Mouse (Mus musculus) CD4-positive, CD25-positive, alpha-beta regulatory T cell, adult 4 months (primary cell): Measurements from ENCODE around the gene Cmtm2b. TPM values are rescaled to one million over a fixed set of nuclear protein-coding genes. Genes with fewer than 3 reads are reported as not detected.
A peak's percentile ranks its signal among the peaks of the same experiment; 100 is the strongest.
"Not testable (repeated sequence)": the region's sequence is repeated elsewhere in the genome, so short reads cannot be mapped to it uniquely, and the experiment has no call there.

Source experiments
- ATAC-seq: one replicate; pipeline ENCODE4 v1.8.0; 2017
- polyA plus RNA-seq, 2 experiments: library from polyadenylated mRNA; unstranded; fragments of 100-300 nt; shearing (Covaris generic); gene quantifications; one replicate each; pipeline ENCODE4 v1.2.1; 2017

The Cmtm2b gene
- not detected for polyA plus RNA-seq

DNA sequence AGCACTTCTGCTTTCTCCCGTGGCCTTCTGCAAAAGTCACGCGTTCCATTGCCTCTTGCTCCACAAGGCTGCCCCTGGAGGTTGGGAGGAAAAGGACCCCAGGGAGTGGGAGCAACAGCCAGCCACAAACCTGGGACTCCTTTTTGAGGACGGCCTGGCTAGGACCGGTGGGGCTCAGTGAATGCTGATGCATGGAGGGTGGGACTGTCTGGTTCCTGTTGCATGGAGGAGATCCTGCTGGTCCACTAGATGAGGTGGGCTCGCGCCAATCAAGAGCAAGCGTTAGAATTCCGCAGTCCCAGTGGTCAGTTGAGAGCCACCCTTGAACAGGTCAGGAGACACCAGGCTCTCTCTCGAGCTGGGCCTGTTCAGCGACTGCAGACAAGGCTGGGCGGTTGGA, at the start of gene Cmtm2b:
Gene Cmtm2b (plus strand): TSS at position 301 of the 400 bp plus-strand sequence.
- not testable (repeated sequence) for ATAC-seq

DNA sequence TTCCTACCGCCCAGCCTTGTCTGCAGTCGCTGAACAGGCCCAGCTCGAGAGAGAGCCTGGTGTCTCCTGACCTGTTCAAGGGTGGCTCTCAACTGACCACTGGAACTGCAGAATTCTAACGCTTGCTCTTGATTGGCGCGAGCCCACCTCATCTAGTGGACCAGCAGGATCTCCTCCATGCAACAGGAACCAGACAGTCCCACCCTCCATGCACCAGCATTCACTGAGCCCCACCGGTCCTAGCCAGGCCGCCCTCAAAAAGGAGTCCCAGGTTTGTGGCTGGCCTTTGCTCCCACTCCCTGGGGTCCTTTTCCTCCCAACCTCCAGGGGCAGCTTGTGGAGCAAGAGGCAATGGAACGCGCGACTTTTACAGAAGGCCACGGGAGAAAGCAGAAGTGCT, 28.9 kb upstream of the Cmtm2b start, which contains the start of gene Cmtm2a:
Gene Cmtm2a (minus strand): TSS at position 101 of the 400 bp plus-strand sequence.
- ATAC-seq = not testable (repeated sequence)

- ATAC-seq = no peak
Measured at GRCm38 (mm10) chr8:104294396-104294795, 27.6 kb upstream of the Cmtm2b start.

DNA sequence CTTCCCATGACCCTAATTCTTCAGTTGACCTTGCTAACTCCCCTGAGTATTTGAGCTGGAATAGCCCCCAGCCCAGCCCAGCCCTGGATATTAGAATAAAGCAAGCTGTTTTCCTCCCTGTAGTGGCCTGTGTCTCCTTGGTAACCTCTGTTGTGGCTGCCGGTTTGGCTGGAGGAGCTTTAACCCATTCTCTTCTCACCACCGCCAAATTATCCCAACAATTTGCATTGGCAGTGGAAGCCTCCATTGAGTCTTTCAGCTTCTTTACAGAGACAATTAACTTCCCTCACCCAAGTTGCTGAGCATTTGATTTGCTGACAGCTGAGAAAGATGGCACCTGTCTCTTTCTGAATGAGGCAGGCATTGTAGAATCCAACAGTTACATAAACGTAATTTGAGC, 20.5 kb upstream of the Cmtm2b start:
- ATAC-seq = not testable (repeated sequence)

- not testable (repeated sequence) for ATAC-seq
Measured at GRCm38 (mm10) chr8:104302536-104302935, 19.5 kb upstream of the Cmtm2b start.

DNA sequence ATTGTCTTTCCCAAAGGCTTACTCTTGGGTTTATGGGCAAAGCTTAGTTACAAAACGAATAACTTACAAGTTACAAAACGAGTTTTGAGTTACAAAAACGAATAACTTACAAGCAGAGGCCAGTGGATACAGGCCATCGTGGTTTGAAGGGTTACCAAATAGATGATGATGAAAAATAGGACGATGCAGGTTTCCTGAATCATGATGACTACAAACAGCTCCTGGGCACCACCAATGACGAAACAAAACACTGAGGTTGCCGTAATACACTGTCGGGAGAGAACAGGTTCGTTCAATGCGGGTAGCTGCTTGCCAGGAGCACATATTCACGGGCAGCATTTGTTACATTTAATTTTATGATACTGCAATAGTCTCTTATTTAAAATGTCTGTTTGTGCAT, 17.1 kb upstream of the Cmtm2b start:
- no peak for ATAC-seq

GRCm38 (mm10) chr8:104308341-104308740, 13.7 kb upstream of the Cmtm2b start:
- ATAC-seq = not testable (repeated sequence)

DNA sequence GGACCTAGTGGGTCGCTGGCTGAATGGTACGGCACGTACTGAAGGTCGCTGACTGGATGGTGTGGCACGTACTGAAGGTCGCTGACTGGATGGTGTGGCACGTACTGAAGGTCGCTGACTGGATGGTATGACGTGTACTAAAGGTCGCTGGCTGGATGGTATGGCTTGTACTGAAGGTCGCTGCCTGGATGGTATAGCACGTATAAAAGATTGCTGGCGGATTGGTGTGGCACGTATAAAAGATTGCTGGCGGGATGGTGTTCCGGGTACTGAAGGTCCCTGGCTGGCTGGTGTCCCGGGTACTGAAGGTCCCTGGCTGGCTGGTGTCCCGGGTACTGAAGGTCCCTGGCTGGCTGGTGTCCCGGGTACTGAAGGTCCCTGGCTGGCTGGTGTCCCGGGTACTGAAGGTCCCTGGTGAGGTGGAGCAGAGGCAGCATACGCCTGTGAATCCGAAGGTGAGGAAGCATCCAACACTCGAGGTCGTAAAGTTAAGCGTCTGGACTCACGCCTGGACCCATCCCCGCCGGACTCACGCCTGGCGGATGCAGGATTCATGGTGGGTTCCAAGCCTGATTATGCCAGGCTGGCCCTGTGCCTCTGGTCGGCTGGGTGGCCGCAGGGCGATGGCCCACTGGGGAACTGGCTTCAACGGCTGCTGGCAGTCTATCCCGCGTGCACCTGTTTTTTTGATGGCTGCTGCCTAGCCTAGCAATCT, 12.4 kb upstream of the Cmtm2b start, which contains the start of the genes Gm45711 and Cmtm1:
Gene Gm45711 (minus strand): TSS at position 641 of the 715 bp plus-strand sequence.
Gene Cmtm1 (minus strand): TSS at position 705 of the 715 bp plus-strand sequence.
- not testable (repeated sequence) for ATAC-seq

DNA sequence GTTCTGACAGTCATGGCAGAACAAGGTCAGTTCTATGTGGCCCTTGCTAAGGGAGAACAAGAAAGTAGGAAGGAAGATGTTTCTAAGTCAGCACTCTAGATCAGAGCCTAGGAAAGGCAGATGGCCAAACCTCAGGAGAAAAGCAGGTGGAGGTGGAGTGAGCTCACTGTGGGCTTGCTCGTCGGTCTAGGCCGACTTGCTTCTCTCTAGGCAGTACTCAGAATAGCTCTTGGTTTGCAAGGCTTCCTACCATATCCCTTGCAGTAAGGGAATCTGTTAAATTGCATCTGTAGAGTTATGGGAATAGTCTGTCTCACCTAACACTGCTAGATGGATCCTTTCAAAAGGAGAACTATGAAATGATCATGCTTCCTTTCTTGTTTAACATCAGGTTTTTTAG, 10.0 kb upstream of the Cmtm2b start:
- ATAC-seq = not testable (repeated sequence)

DNA sequence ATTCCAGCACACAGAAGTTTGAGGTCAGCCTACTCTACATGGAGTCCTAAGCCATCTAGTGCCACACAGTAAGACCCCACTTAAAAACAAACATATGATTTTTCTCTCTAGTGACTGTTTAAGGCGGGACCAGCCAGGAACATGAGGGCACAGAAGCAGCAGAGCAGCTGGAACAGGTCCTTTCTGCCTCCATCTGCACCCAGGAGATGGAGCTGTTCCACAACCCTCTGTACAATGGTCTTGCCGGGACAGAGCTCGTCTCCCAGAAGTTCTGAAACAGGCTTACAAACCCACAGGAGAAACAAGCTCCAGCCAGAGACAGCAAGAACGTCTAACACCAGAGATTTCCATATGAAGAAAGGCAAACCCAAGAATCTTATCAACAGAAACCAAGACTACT, 8.7 kb upstream of the Cmtm2b start:
- no peak for ATAC-seq

GRCm38 (mm10) chr8:104321267-104321666, 763 bp upstream of the Cmtm2b start, which contains the start of gene Gm11020:
Gm11020 (plus strand) TSS chr8:104321567.
- ATAC-seq = not testable (repeated sequence)

DNA sequence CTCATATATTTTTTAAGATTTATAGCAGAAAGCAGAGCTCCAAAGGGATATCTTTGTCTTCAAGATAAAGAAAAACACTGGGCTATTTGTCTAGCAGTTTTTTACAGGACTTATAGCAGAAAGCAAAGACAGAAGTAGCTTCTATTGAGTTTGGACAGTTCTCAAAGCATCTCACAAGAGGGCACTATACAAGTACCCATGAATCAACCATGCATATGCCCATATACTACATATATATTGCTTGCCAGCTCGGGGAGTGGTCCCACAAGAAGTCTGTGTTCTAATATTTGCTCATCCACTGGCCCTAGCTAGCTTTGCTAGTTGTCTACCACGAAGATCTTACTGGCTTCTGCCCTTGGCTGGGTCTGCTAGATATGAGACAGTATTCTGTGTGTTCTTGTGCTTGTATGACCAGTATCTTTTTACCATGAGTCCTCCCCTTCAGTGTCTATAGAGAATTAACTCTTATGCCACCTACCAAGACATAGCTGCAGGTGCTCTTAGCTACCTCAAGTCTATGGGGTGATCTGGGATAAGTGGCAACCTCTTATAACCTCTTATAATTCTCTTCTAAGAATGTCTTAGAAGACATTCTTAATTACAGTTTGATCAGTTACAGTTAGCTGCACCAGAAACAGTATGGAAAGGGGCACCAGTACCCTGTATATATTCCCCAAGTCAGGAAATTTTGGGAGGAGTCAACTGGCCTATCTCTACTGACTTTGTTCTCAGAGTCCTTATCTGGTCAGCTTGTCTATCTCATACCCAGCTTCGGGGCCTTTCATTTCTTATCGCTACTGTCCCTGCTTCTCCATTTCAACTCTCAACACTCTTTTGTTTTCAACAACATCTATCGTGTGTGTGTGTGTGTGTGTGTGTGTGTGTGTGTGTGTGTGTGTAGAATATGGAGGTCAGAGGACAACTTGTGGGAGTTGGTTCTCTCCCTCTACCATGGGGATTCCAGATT, 10.9 kb downstream of the Cmtm2b start:
- no peak for ATAC-seq

GRCm38 (mm10) chr8:104333786-104334185, 11.8 kb downstream of the Cmtm2b start:
- ATAC-seq = no peak

DNA sequence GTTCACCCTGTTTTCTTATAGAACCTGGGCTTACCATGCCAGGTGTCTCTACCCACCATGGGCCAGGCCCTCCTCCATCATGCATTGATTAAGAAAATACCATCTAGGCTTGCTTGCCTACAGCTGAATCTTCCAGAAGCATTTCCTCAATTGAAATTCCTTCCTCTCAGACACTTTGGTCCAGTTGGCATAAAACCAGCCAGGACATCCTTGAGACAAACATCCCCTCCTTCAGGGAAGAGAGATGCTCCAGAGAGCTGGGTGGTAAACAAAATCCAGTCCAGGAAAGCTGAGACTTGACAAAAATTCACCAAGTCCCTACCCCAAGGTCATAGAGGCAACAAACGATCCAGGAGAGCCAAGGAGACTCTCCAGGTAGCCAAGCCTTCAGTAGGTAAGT, 12.2 kb downstream of the Cmtm2b start:
- no peak for ATAC-seq

- ATAC-seq = no peak
Measured at GRCm38 (mm10) chr8:104336806-104337205, 14.8 kb downstream of the Cmtm2b start.

- ATAC-seq = peak; percentile 25
Measured at GRCm38 (mm10) chr8:104337890-104338289, 15.9 kb downstream of the Cmtm2b start.

- ATAC-seq = no peak
Measured at GRCm38 (mm10) chr8:104339229-104339982, 17.4 kb downstream of the Cmtm2b start, which contains the start of gene Cmtm3. Cmtm3 (plus strand) TSS chr8:104339410.

DNA sequence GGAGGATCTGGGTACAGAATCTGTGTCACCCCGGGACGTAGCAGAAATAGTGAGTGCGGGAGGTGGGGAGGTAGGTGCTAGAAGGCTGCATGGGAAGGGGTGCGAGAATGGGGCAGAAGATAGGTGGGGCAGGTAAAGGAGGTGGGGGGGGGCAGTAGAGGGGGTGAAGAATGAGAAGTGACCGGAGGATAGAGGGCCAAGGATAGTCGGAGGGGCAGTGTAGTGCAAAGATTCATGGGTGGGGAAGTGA, 17.9 kb downstream of the Cmtm2b start:
- ATAC-seq = no peak

- peak; percentile 83 for ATAC-seq
Measured at GRCm38 (mm10) chr8:104340233-104341105, 18.4 kb downstream of the Cmtm2b start.

DNA sequence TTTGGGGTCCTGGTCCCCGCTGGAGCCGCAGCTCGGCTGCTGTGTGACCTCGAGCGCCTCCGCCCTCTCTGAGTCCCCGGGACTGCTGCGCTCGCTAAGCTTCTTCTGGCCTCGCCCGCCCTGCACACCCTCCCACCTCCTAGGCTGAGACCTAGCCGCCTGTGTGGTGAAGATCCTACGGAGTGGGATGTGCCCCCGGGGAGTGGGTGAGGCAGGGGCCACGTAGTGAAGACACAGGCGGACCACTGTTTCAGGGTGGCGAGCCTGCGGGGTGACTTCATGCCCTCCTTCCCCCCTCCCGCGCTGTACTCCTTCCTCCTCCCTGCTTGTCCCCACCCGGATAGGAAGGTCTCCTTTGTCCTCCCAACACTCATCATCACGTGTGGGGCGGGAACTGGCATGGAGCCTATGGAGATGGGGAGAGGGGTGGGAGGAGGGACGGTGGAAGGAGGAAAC, 19.1 kb downstream of the Cmtm2b start:
- peak; percentile 13 for ATAC-seq

GRCm38 (mm10) chr8:104341678-104342077, 19.6 kb downstream of the Cmtm2b start:
- ATAC-seq = no peak
